Mouse (Mus musculus): ENCODE data around the gene Unc45a. TPM values are rescaled to one million over a fixed set of nuclear protein-coding genes. Genes with fewer than 3 reads are reported as not detected.
A peak's percentile ranks its signal among the peaks of the same experiment; 100 is the strongest.

The Unc45a gene
- total and polyA plus RNA-seq, 2 experiments from 2014 or later = 47.8 to 57.8 TPM

- Histone ChIP-seq H3K4me1 (ENCODE audit: insufficient read depth, low read length) (no peaks in the 10 kb centered on the region), H3K27ac (no peak overlapping the region), H3K27me3 (ENCODE audit: insufficient read depth, low read length) (no peaks in the 10 kb centered on the region), H3K4me2 (ENCODE audit: low read depth, low read length) (no peak overlapping the region), H3K4me3 (ENCODE audit: low read length) (no peak overlapping the region), H3K36me3 (ENCODE audit: insufficient read depth, low read length) (peaks cover 18% of the 10 kb centered on the region), H3K9ac (replicated peaks; ENCODE audit: low read length) (no peak overlapping the region), H3K9me3 (ENCODE audit: low read length) (no peaks in the 10 kb centered on the region)
- no peak for DNase-seq (ENCODE audit: low spot score)
- TF ChIP-seq CTCF (IDR thresholded peaks at IDR 0.05; ENCODE audit: low read depth) = 0 out of 2 replicates have a peak, but pooled peaks have one; percentile 8
- no peak for ATAC-seq
- 91% methylated on average over 2 of the region's 2 CpGs for WGBS
Observed at GRCm38 (mm10) chr7:80301522-80301921, 39.3 kb downstream of the Unc45a start.

GRCm38 (mm10) chr7:80299568-80299967, 41.2 kb downstream of the Unc45a start:
- ATAC-seq = no peak
- Histone ChIP-seq H3K4me1 (ENCODE audit: insufficient read depth, low read length) (no peaks in the 10 kb centered on the region), H3K4me2 (ENCODE audit: low read depth, low read length) (no peak overlapping the region), H3K27ac (no peak overlapping the region), H3K4me3 (ENCODE audit: low read length) (no peak overlapping the region), H3K9ac (replicated peaks; ENCODE audit: low read length) (no peak overlapping the region), H3K36me3 (ENCODE audit: insufficient read depth, low read length) (peaks cover 18% of the 10 kb centered on the region), H3K27me3 (ENCODE audit: insufficient read depth, low read length) (no peaks in the 10 kb centered on the region), H3K9me3 (ENCODE audit: low read length) (no peaks in the 10 kb centered on the region)
- WGBS = 88% methylated on average over 3 of the region's 3 CpGs
- no peak for TF ChIP-seq CTCF (IDR thresholded peaks at IDR 0.05; ENCODE audit: low read depth)
- no peak for DNase-seq (ENCODE audit: low spot score)

DNA sequence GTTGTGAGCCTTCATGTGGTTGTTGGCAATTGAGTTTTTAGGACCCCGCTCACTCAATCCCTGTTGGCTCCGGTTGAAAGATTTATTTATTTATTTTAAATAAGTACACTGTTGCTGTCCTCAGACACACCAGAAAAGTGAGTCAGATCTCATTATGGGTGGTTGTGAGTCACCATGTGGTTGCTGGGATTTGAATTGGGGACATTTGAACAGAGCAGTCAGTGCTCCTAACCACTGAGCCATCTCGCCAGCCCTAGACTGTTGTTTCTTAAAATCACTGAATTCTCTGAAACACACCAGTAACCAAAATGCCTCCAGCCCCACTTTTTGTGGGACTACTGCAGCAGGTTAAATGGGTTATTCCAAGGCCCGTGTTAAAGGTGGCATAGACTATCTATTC, 42.1 kb downstream of the Unc45a start:
- TF ChIP-seq CTCF (IDR thresholded peaks at IDR 0.05; ENCODE audit: low read depth) = no peak
- H3K27me3 ChIP-seq (ENCODE audit: insufficient read depth, low read length) = no peaks in the 10 kb centered on the region

GRCm38 (mm10) chr7:80297041-80297440, 43.8 kb downstream of the Unc45a start:
- H3K27me3 ChIP-seq (ENCODE audit: insufficient read depth, low read length) = no peaks in the 10 kb centered on the region
- no peak for TF ChIP-seq CTCF (IDR thresholded peaks at IDR 0.05; ENCODE audit: low read depth)
- H3K4me1 ChIP-seq (ENCODE audit: insufficient read depth, low read length) = no peaks in the 10 kb centered on the region
- no peak overlapping the region for H3K4me3 ChIP-seq (ENCODE audit: low read length)
- no peak for DNase-seq (ENCODE audit: low spot score)
- peaks cover 8% of the 10 kb centered on the region for H3K36me3 ChIP-seq (ENCODE audit: insufficient read depth, low read length)
- 78% methylated on average over 3 of the region's 3 CpGs for WGBS
- no peak overlapping the region for H3K27ac ChIP-seq
- H3K9me3 ChIP-seq (ENCODE audit: low read length) = no peaks in the 10 kb centered on the region
- H3K4me2 ChIP-seq (ENCODE audit: low read depth, low read length) = no peak overlapping the region
- no peak overlapping the region for H3K9ac ChIP-seq (replicated peaks; ENCODE audit: low read length)
- no peak for ATAC-seq

More for the DNA sequence above, 42.1 kb downstream of the Unc45a start:
- H3K27ac ChIP-seq = no peak overlapping the region
- peaks cover 18% of the 10 kb centered on the region for H3K36me3 ChIP-seq (ENCODE audit: insufficient read depth, low read length)
- no peaks in the 10 kb centered on the region for H3K4me1 ChIP-seq (ENCODE audit: insufficient read depth, low read length)
- H3K9ac ChIP-seq (replicated peaks; ENCODE audit: low read length) = no peak overlapping the region
- H3K9me3 ChIP-seq (ENCODE audit: low read length) = no peaks in the 10 kb centered on the region
- 94% methylated on average over 4 of the region's 4 CpGs for WGBS
- H3K4me3 ChIP-seq (ENCODE audit: low read length) = no peak overlapping the region
- no peak overlapping the region for H3K4me2 ChIP-seq (ENCODE audit: low read depth, low read length)
- no peak for ATAC-seq
- DNase-seq (ENCODE audit: low spot score) = no peak

DNA sequence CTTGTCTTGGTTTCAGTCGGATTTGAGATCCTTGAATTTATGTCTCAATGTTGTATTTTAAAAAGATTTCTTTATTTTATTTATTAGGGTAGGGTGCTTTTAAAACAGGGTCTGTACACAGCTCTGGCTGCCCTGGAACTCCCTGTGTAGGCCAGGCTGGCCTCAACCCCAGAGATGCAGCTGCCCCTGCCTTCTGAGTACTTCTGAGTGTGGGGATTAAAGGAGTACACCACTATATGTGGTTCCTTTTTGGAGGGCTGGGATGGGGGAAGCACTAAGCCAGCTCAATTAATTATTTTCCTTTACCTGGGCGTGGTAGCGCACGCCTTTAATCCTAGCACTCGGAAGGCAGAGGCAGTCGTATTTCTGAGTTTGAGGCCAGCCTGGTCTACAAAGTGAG, 44.3 kb downstream of the Unc45a start:
- 97% methylated on average over 6 of the region's 6 CpGs for WGBS

DNA sequence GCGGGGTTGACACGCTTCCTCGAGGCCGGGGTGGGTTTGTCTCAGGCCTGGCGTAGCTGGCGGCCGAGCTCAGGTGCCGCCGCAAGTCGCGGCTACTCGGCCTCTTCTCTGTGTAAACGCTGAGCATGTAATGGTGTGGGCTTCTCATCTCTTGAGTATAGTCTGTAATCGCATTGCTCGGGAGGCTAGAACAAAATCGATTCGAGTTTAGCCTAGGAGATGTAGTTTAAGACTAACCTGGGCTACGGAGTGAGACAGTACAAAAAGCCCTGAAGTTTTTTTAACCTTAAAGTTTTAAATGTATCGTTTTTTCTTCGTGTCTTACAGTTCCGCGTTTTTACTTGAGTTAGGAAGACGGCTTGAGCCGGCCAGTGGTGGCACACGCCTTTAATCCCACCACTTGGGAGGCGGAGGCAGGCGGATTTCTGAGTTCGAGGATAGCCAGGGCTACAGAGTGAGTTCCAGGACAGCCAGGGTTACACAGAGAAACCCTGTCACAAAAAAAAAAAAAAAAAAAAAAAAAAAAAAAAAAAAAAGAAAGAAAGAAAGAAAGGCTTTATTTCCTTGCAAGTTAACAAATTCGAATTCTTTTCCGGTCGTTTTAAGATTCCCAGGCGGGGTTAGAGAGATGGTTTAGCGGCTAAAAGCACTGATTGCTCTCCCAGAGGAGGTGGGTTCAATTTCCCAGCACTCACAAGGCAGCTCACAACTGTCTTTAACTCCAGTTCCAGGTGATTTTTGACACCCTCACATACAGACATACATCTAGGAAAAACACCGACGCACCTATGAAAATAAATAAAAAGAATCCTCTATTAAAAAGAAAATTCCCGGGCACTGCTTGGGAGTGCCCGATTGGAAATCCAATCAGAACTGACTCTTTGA, 45.8 kb downstream of the Unc45a start:
- peak overlapping the region; percentile 58 for H3K9ac ChIP-seq (replicated peaks; ENCODE audit: low read length)
- peak overlapping the region; percentile 97 for H3K4me2 ChIP-seq (ENCODE audit: low read depth, low read length)
- peak overlapping the region; percentile 66; the same call in 1 of the 2 replicates for H3K27ac ChIP-seq
- no peaks in the 10 kb centered on the region for H3K4me1 ChIP-seq (ENCODE audit: insufficient read depth, low read length)
- peaks cover 6% of the 10 kb centered on the region; the same call in 1 of the 2 replicates for H3K36me3 ChIP-seq (ENCODE audit: insufficient read depth, low read length)
- WGBS = 8% methylated on average over 37 of the region's 37 CpGs
- peak overlapping the region; percentile 73 for H3K4me3 ChIP-seq (ENCODE audit: low read length)
- ATAC-seq (no peak), DNase-seq (ENCODE audit: low spot score) (peak; percentile 44)
- H3K27me3 ChIP-seq (ENCODE audit: insufficient read depth, low read length) = no peaks in the 10 kb centered on the region
- no peak for TF ChIP-seq CTCF (IDR thresholded peaks at IDR 0.05; ENCODE audit: low read depth)
- no peaks in the 10 kb centered on the region for H3K9me3 ChIP-seq (ENCODE audit: low read length)

More for the DNA sequence above, 44.3 kb downstream of the Unc45a start:
- ATAC-seq (no peak), DNase-seq (ENCODE audit: low spot score) (no peak)
- Histone ChIP-seq H3K9ac (replicated peaks; ENCODE audit: low read length) (no peak overlapping the region), H3K4me1 (ENCODE audit: insufficient read depth, low read length) (no peaks in the 10 kb centered on the region), H3K4me2 (ENCODE audit: low read depth, low read length) (no peak overlapping the region), H3K27ac (no peak overlapping the region), H3K27me3 (ENCODE audit: insufficient read depth, low read length) (no peaks in the 10 kb centered on the region), H3K9me3 (ENCODE audit: low read length) (no peaks in the 10 kb centered on the region), H3K4me3 (ENCODE audit: low read length) (no peak overlapping the region), H3K36me3 (ENCODE audit: insufficient read depth, low read length) (peaks cover 2% of the 10 kb centered on the region)
- no peak for TF ChIP-seq CTCF (IDR thresholded peaks at IDR 0.05; ENCODE audit: low read depth)

All from hindbrain, postnatal 0 days (tissue).